Mouse (Mus musculus) CH12.LX (cell line): ENCODE measurements around the gene Ssh3. TPM values are rescaled to one million over a fixed set of nuclear protein-coding genes. Genes with fewer than 3 reads are reported as not detected.

Source experiments
- DNase-seq: peaks from one replicate; pipeline ENCODE4 v3.0.0-alpha.2; 2013; ENCODE audit errors: extremely low read depth
- H3K27ac ChIP-seq: 2 replicates; pipeline ENCODE4 v1.5.1; 2012; ENCODE audit warnings: low read depth, mild to moderate bottlenecking, control low read depth, moderate library complexity; ENCODE audit not compliant: insufficient read depth
- H3K27me3 ChIP-seq: replicated peaks from 2 replicates; pipeline ENCODE3; 2012; ENCODE audit warnings: inconsistent platforms
- H3K36me3 ChIP-seq, 2 experiments: replicated peaks in 1 of 2; 2 replicates each; pipeline versions ENCODE3 to v1.6.1; 2012; ENCODE audit warnings: inconsistent platforms in 1 of 2, low read length in 1 of 2, mild to moderate bottlenecking in 1 of 2, mixed read lengths in 1 of 2, moderate library complexity in 1 of 2; ENCODE audit not compliant: control insufficient read depth in 1 of 2, insufficient read depth in 1 of 2
- H3K4me1 ChIP-seq, 2 experiments: 2 replicates each; pipeline ENCODE4 v1.6.1; 2012; ENCODE audit warnings: inconsistent platforms in 1 of 2, moderate library complexity in 1 of 2; ENCODE audit not compliant: insufficient read depth in 2 of 2, control insufficient read depth in 1 of 2
- H3K4me2 ChIP-seq: 2 replicates; pipeline ENCODE4 v1.6.1; 2012; ENCODE audit warnings: low read depth, mild to moderate bottlenecking, control low read depth; ENCODE audit not compliant: poor library complexity, insufficient read depth, severe bottlenecking
- H3K4me3 ChIP-seq, 3 experiments: fragments of 150-350 bp in 1 of 3; sonication (generic) in 1 of 3; replicated peaks in 1 of 3; 2 replicates each; pipeline versions ENCODE3 to v1.5.1; 2011 to 2012; ENCODE audit warnings: low read depth in 2 of 3, low read length in 2 of 3, mild to moderate bottlenecking in 2 of 3, moderate library complexity in 2 of 3, control low read depth in 1 of 3, improper control_type of control experiment in 1 of 3, inconsistent platforms in 1 of 3, mixed read lengths in 1 of 3; ENCODE audit not compliant: poor library complexity in 1 of 3
- H3K79me2 ChIP-seq: replicated peaks from 2 replicates; pipeline ENCODE4 v1.6.1; 2012; ENCODE audit warnings: mild to moderate bottlenecking, moderate library complexity; ENCODE audit not compliant: control insufficient read depth, poor library complexity, insufficient read depth, severe bottlenecking; ENCODE audit errors: extremely low read depth
- H3K9ac ChIP-seq: 2 replicates; pipeline ENCODE4 v1.6.1; 2012; ENCODE audit warnings: low read depth, mild to moderate bottlenecking, control low read depth, moderate library complexity; ENCODE audit not compliant: insufficient read depth
- H3K9me3 ChIP-seq: replicated peaks from 2 replicates; pipeline ENCODE3; 2012; ENCODE audit warnings: low read length, inconsistent platforms, mixed read lengths
- BHLHE40 ChIP-seq: IDR thresholded peaks from 2 replicates; pipeline ENCODE4 v1.6.1; 2011; ENCODE audit warnings: mild to moderate bottlenecking, low read depth, low read length, improper control_type of control experiment
- CHD1 ChIP-seq: IDR thresholded peaks from 2 replicates; pipeline ENCODE4 v1.6.1; 2012; ENCODE audit warnings: low read depth, low read length, improper control_type of control experiment, inconsistent platforms
- CHD2 ChIP-seq: IDR thresholded peaks from 2 replicates; pipeline ENCODE4 v1.6.1; 2011; ENCODE audit warnings: low read length, improper control_type of control experiment
- CTCF ChIP-seq, 2 experiments: IDR thresholded peaks in 1 of 2; conservative IDR thresholded peaks in 1 of 2; 2 replicates each; pipeline ENCODE4 v1.5.1; 2011 to 2012; ENCODE audit warnings: low read depth in 2 of 2, low read length in 2 of 2, improper control_type of control experiment in 1 of 2, inconsistent platforms in 1 of 2, mild to moderate bottlenecking in 1 of 2, moderate library complexity in 1 of 2
- E2F4 ChIP-seq: IDR thresholded peaks from 2 replicates; pipeline ENCODE4 v1.6.1; 2011; ENCODE audit warnings: low read depth, low read length, improper control_type of control experiment; ENCODE audit not compliant: insufficient replicate concordance
- ELF1 ChIP-seq: IDR thresholded peaks from 2 replicates; pipeline ENCODE4 v1.6.1; 2014; ENCODE audit warnings: low read depth, mild to moderate bottlenecking, inconsistent platforms, low read length, improper control_type of control experiment
- EP300 ChIP-seq: IDR thresholded peaks from 2 replicates; pipeline ENCODE4 v1.6.1; 2011; ENCODE audit warnings: low read length, improper control_type of control experiment
- ETS1 ChIP-seq: conservative IDR thresholded peaks from 2 replicates; pipeline ENCODE4 v1.6.1; 2012; ENCODE audit warnings: low read depth, mild to moderate bottlenecking, inconsistent platforms, low read length, improper control_type of control experiment, moderate library complexity
- GABPA ChIP-seq: IDR thresholded peaks from 2 replicates; pipeline ENCODE4 v1.6.1; 2012; ENCODE audit warnings: low read depth, low read length, improper control_type of control experiment, inconsistent platforms; ENCODE audit not compliant: insufficient replicate concordance
- HCFC1 ChIP-seq: IDR thresholded peaks from 2 replicates; pipeline ENCODE4 v1.6.1; 2012; ENCODE audit warnings: low read depth, mild to moderate bottlenecking, inconsistent platforms, low read length, improper control_type of control experiment
- IRF4 ChIP-seq: IDR thresholded peaks from 2 replicates; pipeline ENCODE4 v1.6.1; 2014; ENCODE audit warnings: low read depth, mild to moderate bottlenecking, inconsistent platforms, low read length, improper control_type of control experiment
- JUN ChIP-seq: IDR thresholded peaks from 2 replicates; pipeline ENCODE4 v1.6.1; 2011; ENCODE audit warnings: low read depth, mild to moderate bottlenecking, low read length, improper control_type of control experiment, moderate library complexity; ENCODE audit not compliant: insufficient read depth
- JUND ChIP-seq: conservative IDR thresholded peaks from 2 replicates; pipeline ENCODE4 v1.6.1; 2011; ENCODE audit warnings: low read depth, low read length, improper control_type of control experiment
- KAT2A ChIP-seq: IDR thresholded peaks from 2 replicates; pipeline ENCODE4 v1.6.1; 2012; ENCODE audit warnings: low read length, improper control_type of control experiment, inconsistent platforms; ENCODE audit not compliant: insufficient replicate concordance
- MAFK ChIP-seq: IDR thresholded peaks from 2 replicates; pipeline ENCODE4 v1.6.1; 2011; ENCODE audit warnings: low read length, improper control_type of control experiment; ENCODE audit not compliant: insufficient replicate concordance
- MAX ChIP-seq: IDR thresholded peaks from 2 replicates; pipeline ENCODE4 v1.6.1; 2011; ENCODE audit warnings: low read length, improper control_type of control experiment
- MAZ ChIP-seq: IDR thresholded peaks from 2 replicates; pipeline ENCODE4 v1.6.1; 2012; ENCODE audit warnings: low read depth, mild to moderate bottlenecking, inconsistent platforms, low read length, improper control_type of control experiment, moderate library complexity
- MEF2A ChIP-seq: IDR thresholded peaks from 2 replicates; pipeline ENCODE4 v1.6.1; 2014; ENCODE audit warnings: low read depth, mild to moderate bottlenecking, inconsistent platforms, low read length, improper control_type of control experiment, borderline replicate concordance
- MXI1 ChIP-seq: IDR thresholded peaks from 2 replicates; pipeline ENCODE4 v1.6.1; 2011; ENCODE audit warnings: mild to moderate bottlenecking, low read depth, low read length, improper control_type of control experiment
- MYC ChIP-seq: IDR thresholded peaks from 2 replicates; pipeline ENCODE4 v1.6.1; 2011; ENCODE audit warnings: low read depth, mild to moderate bottlenecking, improper control_type of control experiment, low read length
- NELFE ChIP-seq: IDR thresholded peaks from 2 replicates; pipeline ENCODE4 v1.6.1; 2011; ENCODE audit warnings: low read depth, low read length, improper control_type of control experiment
- NRF1 ChIP-seq: IDR thresholded peaks from 2 replicates; pipeline ENCODE4 v1.6.1; 2014; ENCODE audit warnings: low read depth, mild to moderate bottlenecking, inconsistent platforms, low read length, improper control_type of control experiment, moderate library complexity
- PAX5 ChIP-seq: IDR thresholded peaks from 2 replicates; pipeline ENCODE4 v1.6.1; 2012; ENCODE audit warnings: low read length, inconsistent platforms, mixed read lengths
- POLR2A ChIP-seq: IDR thresholded peaks from 2 replicates; pipeline ENCODE4 v1.6.1; 2011; ENCODE audit warnings: low read depth, mild to moderate bottlenecking, improper control_type of control experiment, low read length
- POLR2AphosphoS2 ChIP-seq: IDR thresholded peaks from 2 replicates; pipeline ENCODE4 v1.6.1; 2011; ENCODE audit warnings: low read depth, low read length, improper control_type of control experiment
- RAD21 ChIP-seq: IDR thresholded peaks from 2 replicates; pipeline ENCODE4 v1.6.1; 2011; ENCODE audit warnings: low read depth, mild to moderate bottlenecking, low read length, improper control_type of control experiment, moderate library complexity
- RCOR1 ChIP-seq: conservative IDR thresholded peaks from 2 replicates; pipeline ENCODE4 v1.6.1; 2012; ENCODE audit warnings: low read depth, mild to moderate bottlenecking, inconsistent platforms, low read length, improper control_type of control experiment
- SIN3A ChIP-seq: IDR thresholded peaks from 2 replicates; pipeline ENCODE4 v1.6.1; 2012; ENCODE audit warnings: low read length, improper control_type of control experiment, inconsistent platforms
- SMC3 ChIP-seq: IDR thresholded peaks from 2 replicates; pipeline ENCODE4 v1.6.1; 2011; ENCODE audit warnings: low read depth, low read length, improper control_type of control experiment
- TBP ChIP-seq: conservative IDR thresholded peaks from 2 replicates; pipeline ENCODE4 v1.6.1; 2011; ENCODE audit warnings: low read depth, low read length, improper control_type of control experiment
- TCF12 ChIP-seq: IDR thresholded peaks from 2 replicates; pipeline ENCODE4 v1.6.1; 2014; ENCODE audit warnings: low read depth, mild to moderate bottlenecking, inconsistent platforms, low read length, improper control_type of control experiment
- UBTF ChIP-seq: IDR thresholded peaks from 2 replicates; pipeline ENCODE4 v1.6.1; 2012; ENCODE audit warnings: low read depth, mild to moderate bottlenecking, inconsistent platforms, low read length, improper control_type of control experiment, moderate library complexity
- USF1 ChIP-seq: IDR thresholded peaks from 2 replicates; pipeline ENCODE4 v1.6.1; 2014; ENCODE audit warnings: low read depth, mild to moderate bottlenecking, inconsistent platforms, low read length, improper control_type of control experiment
- USF2 ChIP-seq: conservative IDR thresholded peaks from 2 replicates; pipeline ENCODE4 v1.6.1; 2011; ENCODE audit warnings: low read depth, low read length, improper control_type of control experiment
- ZC3H11A ChIP-seq: IDR thresholded peaks from 2 replicates; pipeline ENCODE4 v1.6.1; 2012; ENCODE audit warnings: low read depth, mild to moderate bottlenecking, inconsistent platforms, low read length, improper control_type of control experiment
- ZKSCAN1 ChIP-seq: IDR thresholded peaks from 2 replicates; pipeline ENCODE4 v1.6.1; 2012; ENCODE audit warnings: low read depth, inconsistent platforms, low read length, improper control_type of control experiment, borderline replicate concordance
- ZMIZ1 ChIP-seq: IDR thresholded peaks from 2 replicates; pipeline ENCODE4 v1.6.1; 2012; ENCODE audit warnings: low read depth, mild to moderate bottlenecking, inconsistent platforms, low read length, improper control_type of control experiment
- ZNF384 ChIP-seq: IDR thresholded peaks from 2 replicates; pipeline ENCODE4 v1.6.1; 2012; ENCODE audit warnings: low read depth, low read length, improper control_type of control experiment, inconsistent platforms
- dilution Hi-C: fragments of 300-500 bp; cut with MboI; formaldehyde crosslinking; loops from 2 replicates; pipeline ENCODE4 v1.14.3; 2020; ENCODE audit warnings: low sequenced_read_pairs; ENCODE audit not compliant: extremely low pct_unique_long_range_greater_than_20kb, extremely low pct_ligation_motif_present
- in situ Hi-C: fragments of 300-500 bp; cut with MboI; formaldehyde crosslinking; loops from 3 replicates; pipeline ENCODE4 v1.14.3; 2019; ENCODE audit warnings: low sequenced_read_pairs, low pct_ligation_motif_present, low pct_unique_long_range_greater_than_20kb, mixed read lengths
- polyA plus RNA-seq: library from polyadenylated mRNA; unstranded; fragments of >175 nt; gene quantifications from 2 replicates; pipeline ENCODE4 v1.2.1, GENCODE M21; 2012; ENCODE audit warnings: low read depth; ENCODE audit not compliant: insufficient read length
- total RNA-seq, 2 experiments: library from RNA; depleted of rRNA; stranded (reverse); fragments of 300-350 nt in 1 of 2; fragments of >200 nt in 1 of 2; gene quantifications; 2 replicates each; pipeline ENCODE4 v1.2.3; 2012 to 2014

The Ssh3 gene
- total and polyA plus RNA-seq, 3 experiments = 5.6 to 30.0 (median 12.3) TPM

DNA sequence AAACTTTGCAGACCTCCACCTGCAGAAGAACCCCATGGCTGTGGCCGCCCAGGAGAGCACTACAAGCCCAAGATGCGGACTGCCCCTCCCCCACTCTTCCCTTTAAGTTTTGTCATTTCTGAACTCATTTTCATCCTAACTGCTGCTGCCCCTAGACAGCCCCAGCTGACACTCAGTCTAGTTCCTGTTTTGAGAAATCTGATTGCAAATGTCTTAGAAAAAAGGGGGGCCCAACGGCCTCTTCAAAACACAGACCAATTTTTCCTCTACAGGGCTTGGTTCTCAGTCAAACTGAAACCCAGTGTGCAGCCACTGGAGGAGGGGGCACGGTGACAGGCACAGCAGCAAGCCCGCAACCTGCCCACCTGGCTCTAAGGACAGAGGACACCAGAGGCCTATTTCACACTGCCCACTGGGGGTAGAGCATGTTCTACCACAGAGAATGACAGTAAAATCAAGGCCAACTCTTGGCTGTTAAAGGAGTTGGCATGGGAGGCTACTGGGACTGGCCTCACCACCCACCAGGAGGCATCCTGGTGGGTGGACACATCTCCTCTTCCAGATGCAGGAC lies 35.4 kb upstream of the Ssh3 start:
- H3K79me2 ChIP-seq = peaks cover 57% of the 10 kb centered on the region
- peak overlapping the region; percentile 99 for H3K27ac ChIP-seq
- H3K27me3 ChIP-seq = no peaks in the 10 kb centered on the region
- TF ChIP-seq MYC (peak; percentile 89; the same call in 1 of the 2 replicates), ZNF384 (peak; percentile 88), MEF2A (peak; percentile 97), HCFC1 (peak; percentile 64), TBP (no peak; the same call in 1 of the 2 replicates), MAFK (peak; percentile 81), PAX5 (no peak), RCOR1 (peak; percentile 99), KAT2A (0 out of 2 replicates have a peak, but pooled peaks have one; percentile 59), POLR2AphosphoS2 (0 out of 2 replicates have a peak, but pooled peaks have one; percentile 28), CTCF (conservative IDR thresholded peaks at IDR 0.05 in 1 of 2, IDR thresholded peaks at IDR 0.05 in 1 of 2; ENCODE audit: low read depth in 2 of 2, low read length in 2 of 2) (no peak; a peak in 1 of 4 replicates), EP300 (peak; percentile 99), JUND (peak; percentile 95), USF2 (no peak), SMC3 (peak; percentile 33), GABPA (no peak), TCF12 (peak; percentile 100), ETS1 (peak; percentile 100), NELFE (peak; percentile 57; the same call in 1 of the 2 replicates), MXI1 (peak; percentile 56), CHD1 (no peak; the same call in 1 of the 2 replicates), MAX (peak; percentile 61), IRF4 (peak; percentile 100), RAD21 (no peak; the same call in none of the 2 replicates), NRF1 (peak; percentile 43; the same call in 1 of the 2 replicates), USF1 (no peak), BHLHE40 (peak; percentile 95), UBTF (peak; percentile 50; the same call in 1 of the 2 replicates), POLR2A (no peak; the same call in none of the 2 replicates), ELF1 (peak; percentile 79), ZC3H11A (no peak), CHD2 (peak; percentile 97), SIN3A (peak; percentile 99), ZMIZ1 (peak; percentile 66), JUN (peak; percentile 92), MAZ (peak; percentile 100), ZKSCAN1 (no peak), E2F4 (no peak)
- DNase-seq = peak; percentile 97
- H3K9me3 ChIP-seq = no peaks in the 10 kb centered on the region
- H3K36me3 ChIP-seq = peaks cover 8 to 21% of the 10 kb centered on the region in 2 experiments
- H3K4me2 ChIP-seq = peak overlapping the region; percentile 92
- in situ Hi-C loops = no loop called here
- dilution Hi-C loops = no loop called here
- peak overlapping the region; percentile 100 for H3K9ac ChIP-seq
- H3K4me1 ChIP-seq = peaks cover 21 to 60% of the 10 kb centered on the region in 2 experiments
- peak overlapping the region; percentile 87 to 98 (median 89) for H3K4me3 ChIP-seq
